Mouse (Mus musculus): Measurements from ENCODE around the gene Gm8909. TPM values are rescaled to one million over a fixed set of nuclear protein-coding genes. Genes with fewer than 3 reads are reported as not detected.
"Not testable (repeated sequence)": the region's sequence is repeated elsewhere in the genome, so short reads cannot be mapped to it uniquely, and the experiment has no call there.

Gm8909 gene
- polyA plus RNA-seq, 1 experiment from 2014 or later, result not detected

GRCm38 (mm10) chr17:36124111-36124510 is 44.2 kb downstream of the Gm8909 start:
- not testable (repeated sequence) for H3K9ac ChIP-seq; H3K4me2 ChIP-seq (replicated peaks); H3K27ac ChIP-seq; H3K9me3 ChIP-seq (replicated peaks); H3K4me3 ChIP-seq; ATAC-seq (ENCODE audit: low FRiP score); H3K36me3 ChIP-seq; H3K4me1 ChIP-seq
- 67% methylated on average over 3 of the region's 3 CpGs for WGBS
- H3K27me3 ChIP-seq, result peaks cover 39% of the 10 kb centered on the region

GRCm38 (mm10) chr17:36121352-36122020 is 46.9 kb downstream of the Gm8909 start, which contains the start of gene Gm19684:
Gene Gm19684, plus strand, starts transcription at chr17:36121678.
- ATAC-seq (ENCODE audit: low FRiP score); H3K4me3 ChIP-seq; H3K9me3 ChIP-seq (replicated peaks); H3K27ac ChIP-seq; H3K4me2 ChIP-seq (replicated peaks); H3K36me3 ChIP-seq; H3K4me1 ChIP-seq; H3K9ac ChIP-seq: not testable (repeated sequence)
- WGBS, result 10% methylated on average over 8 of the region's 8 CpGs
- peaks cover 41% of the 10 kb centered on the region for H3K27me3 ChIP-seq

- H3K9me3 ChIP-seq (replicated peaks); H3K27ac ChIP-seq; H3K36me3 ChIP-seq; ATAC-seq (ENCODE audit: low FRiP score); H3K4me3 ChIP-seq; H3K4me2 ChIP-seq (replicated peaks); H3K4me1 ChIP-seq; H3K9ac ChIP-seq: not testable (repeated sequence)
- WGBS, result 22% methylated on average over 18 of the region's 18 CpGs
- peaks cover 41% of the 10 kb centered on the region for H3K27me3 ChIP-seq
Measured at GRCm38 (mm10) chr17:36120839-36121238, 47.5 kb downstream of the Gm8909 start.

- H3K4me1 ChIP-seq; H3K4me3 ChIP-seq; H3K27ac ChIP-seq; H3K9ac ChIP-seq; ATAC-seq (ENCODE audit: low FRiP score); H3K4me2 ChIP-seq (replicated peaks); H3K9me3 ChIP-seq (replicated peaks); H3K36me3 ChIP-seq: not testable (repeated sequence)
- peaks cover 38% of the 10 kb centered on the region for H3K27me3 ChIP-seq
- WGBS, result 22% methylated on average over 3 of the region's 3 CpGs
Measured at GRCm38 (mm10) chr17:36116545-36116944, 51.8 kb downstream of the Gm8909 start.

Other genes starting within 250 kb of the Gm8909 start
- gene Abcf1, start 198.8 kb downstream of the Gm8909 start, polyA plus RNA-seq (2016; fragmentation: Nextera tagmentation; extraction: Ambion mirVana), result 109 and 119 TPM in 2 replicates
- gene Gnl1, start 188.7 kb downstream of the Gm8909 start, polyA plus RNA-seq (2016; fragmentation: Nextera tagmentation; extraction: Ambion mirVana), result 54.9 and 57.7 TPM in 2 replicates
- 53.4 and 61.0 TPM in 2 replicates for gene Prr3, start 188.3 kb downstream of the Gm8909 start, polyA plus RNA-seq (2016; fragmentation: Nextera tagmentation; extraction: Ambion mirVana)
- gene H2-T24, start 148.0 kb downstream of the Gm8909 start, polyA plus RNA-seq (2016; fragmentation: Nextera tagmentation; extraction: Ambion mirVana), result 5.5 and 5.6 TPM in 2 replicates
- gene H2-T23, start 135.7 kb downstream of the Gm8909 start, polyA plus RNA-seq (2016; fragmentation: Nextera tagmentation; extraction: Ambion mirVana), result 4.5 and 5.1 TPM in 2 replicates
- 7.8 and 9.2 TPM in 2 replicates for gene H2-T22, start 125.8 kb downstream of the Gm8909 start, polyA plus RNA-seq (2016; fragmentation: Nextera tagmentation; extraction: Ambion mirVana)
- gene Gm6034, start 125.6 kb downstream of the Gm8909 start, polyA plus RNA-seq (2016; fragmentation: Nextera tagmentation; extraction: Ambion mirVana), result not detected in 2 replicates
- not detected in 2 replicates for gene Gm11127, start 110.2 kb downstream of the Gm8909 start, polyA plus RNA-seq (2016; fragmentation: Nextera tagmentation; extraction: Ambion mirVana)
- not detected in 2 replicates for gene Gm19684, start 46.9 kb downstream of the Gm8909 start, polyA plus RNA-seq (2016; fragmentation: Nextera tagmentation; extraction: Ambion mirVana)
- not detected in 2 replicates for gene Gm7030, start 39.1 kb downstream of the Gm8909 start, polyA plus RNA-seq (2016; fragmentation: Nextera tagmentation; extraction: Ambion mirVana)
- not detected in 2 replicates for gene H2-T3, start 21.8 kb upstream of the Gm8909 start, polyA plus RNA-seq (2016; fragmentation: Nextera tagmentation; extraction: Ambion mirVana)
- 75.5 and 89.2 TPM in 2 replicates for gene Rpp21, start 89.5 kb upstream of the Gm8909 start, polyA plus RNA-seq (2016; fragmentation: Nextera tagmentation; extraction: Ambion mirVana)
- 26.0 and 28.6 TPM in 2 replicates for gene Trim39, start 103.7 kb upstream of the Gm8909 start, polyA plus RNA-seq (2016; fragmentation: Nextera tagmentation; extraction: Ambion mirVana)
- 0.19 TPM in 1 of 2 replicates, not detected in the other for gene H2-M10.2, start 118.0 kb upstream of the Gm8909 start, polyA plus RNA-seq (2016; fragmentation: Nextera tagmentation; extraction: Ambion mirVana)
- not detected in 2 replicates for gene H2-M10.1, start 157.6 kb upstream of the Gm8909 start, polyA plus RNA-seq (2016; fragmentation: Nextera tagmentation; extraction: Ambion mirVana)
- not detected in 2 replicates for gene H2-M10.3, start 199.9 kb upstream of the Gm8909 start, polyA plus RNA-seq (2016; fragmentation: Nextera tagmentation; extraction: Ambion mirVana)